Mouse (Mus musculus): ENCODE results near the gene Gm6370. TPM values are rescaled to one million over a fixed set of nuclear protein-coding genes. Genes with fewer than 3 reads are reported as not detected.
"Not testable (repeated sequence)": the region's sequence is repeated elsewhere in the genome, so short reads cannot be mapped to it uniquely, and the experiment has no call there.

Gm6370 gene
- total RNA-seq (2014; fragmentation: Nextera tagmentation) = not detected in 2 replicates
- not detected in 2 replicates for total RNA-seq (2017)

- ATAC-seq (replicated peaks; ENCODE audit: poor library complexity, severe bottlenecking) = not testable (repeated sequence)
Observed at GRCm38 (mm10) chr5:146491063-146491462, at the start of gene Gm6370. Gene Gm6370 (plus strand): TSS chr5:146491363.

- no peak for ATAC-seq (replicated peaks; ENCODE audit: poor library complexity, severe bottlenecking)
Observed at GRCm38 (mm10) chr5:146442767-146443166, 48.4 kb upstream of the Gm6370 start.

GRCm38 (mm10) chr5:146446633-146447032 is 44.5 kb upstream of the Gm6370 start:
- no peak for ATAC-seq (replicated peaks; ENCODE audit: poor library complexity, severe bottlenecking)

GRCm38 (mm10) chr5:146451592-146452254 is 39.4 kb upstream of the Gm6370 start:
- no peak for ATAC-seq (replicated peaks; ENCODE audit: poor library complexity, severe bottlenecking)

GRCm38 (mm10) chr5:146453556-146453955 is 37.6 kb upstream of the Gm6370 start:
- ATAC-seq (replicated peaks; ENCODE audit: poor library complexity, severe bottlenecking) = no peak

GRCm38 (mm10) chr5:146461612-146462011 is 29.6 kb upstream of the Gm6370 start:
- no peak for ATAC-seq (replicated peaks; ENCODE audit: poor library complexity, severe bottlenecking)

- ATAC-seq (replicated peaks; ENCODE audit: poor library complexity, severe bottlenecking) = no peak
Observed at GRCm38 (mm10) chr5:146466663-146467062, 24.5 kb upstream of the Gm6370 start.

GRCm38 (mm10) chr5:146468311-146468710 is 22.9 kb upstream of the Gm6370 start:
- ATAC-seq (replicated peaks; ENCODE audit: poor library complexity, severe bottlenecking) = no peak

- no peak for ATAC-seq (replicated peaks; ENCODE audit: poor library complexity, severe bottlenecking)
Observed at GRCm38 (mm10) chr5:146470821-146471220, 20.3 kb upstream of the Gm6370 start.

GRCm38 (mm10) chr5:146471311-146471710 is 19.9 kb upstream of the Gm6370 start:
- no peak for ATAC-seq (replicated peaks; ENCODE audit: poor library complexity, severe bottlenecking)

- ATAC-seq (replicated peaks; ENCODE audit: poor library complexity, severe bottlenecking) = no peak
Observed at GRCm38 (mm10) chr5:146471821-146472220, 19.3 kb upstream of the Gm6370 start.

GRCm38 (mm10) chr5:146479564-146479963 is 11.6 kb upstream of the Gm6370 start:
- not testable (repeated sequence) for ATAC-seq (replicated peaks; ENCODE audit: poor library complexity, severe bottlenecking)

GRCm38 (mm10) chr5:146481665-146482064 is 9.5 kb upstream of the Gm6370 start, which contains the start of gene Gm6408:
Gene Gm6408 (plus strand): TSS chr5:146481965.
- not testable (repeated sequence) for ATAC-seq (replicated peaks; ENCODE audit: poor library complexity, severe bottlenecking)

GRCm38 (mm10) chr5:146488959-146489358 is 2.2 kb upstream of the Gm6370 start:
- ATAC-seq (replicated peaks; ENCODE audit: poor library complexity, severe bottlenecking) = not testable (repeated sequence)

GRCm38 (mm10) chr5:146502099-146502498 is 10.9 kb downstream of the Gm6370 start, which contains the start of gene 4930449I24Rik:
Gene 4930449I24Rik (plus strand): TSS chr5:146502399.
- ATAC-seq (replicated peaks; ENCODE audit: poor library complexity, severe bottlenecking) = not testable (repeated sequence)

GRCm38 (mm10) chr5:146513823-146514222 is 22.7 kb downstream of the Gm6370 start, which contains the start of gene Gm3402:
Gene Gm3402 (plus strand): TSS chr5:146514123.
- not testable (repeated sequence) for ATAC-seq (replicated peaks; ENCODE audit: poor library complexity, severe bottlenecking)

- ATAC-seq (replicated peaks; ENCODE audit: poor library complexity, severe bottlenecking) = not testable (repeated sequence)
Observed at GRCm38 (mm10) chr5:146525501-146525900, 34.3 kb downstream of the Gm6370 start, which contains the start of gene Gm3404. Gene Gm3404 (plus strand): TSS chr5:146525801.

- ATAC-seq (replicated peaks; ENCODE audit: poor library complexity, severe bottlenecking) = not testable (repeated sequence)
Observed at GRCm38 (mm10) chr5:146537347-146537746, 46.2 kb downstream of the Gm6370 start, which contains the start of gene Gm3409. Gene Gm3409 (plus strand): TSS chr5:146537647.
